Mouse (Mus musculus): ENCODE measurements around the gene Ovgp1.

DNA sequence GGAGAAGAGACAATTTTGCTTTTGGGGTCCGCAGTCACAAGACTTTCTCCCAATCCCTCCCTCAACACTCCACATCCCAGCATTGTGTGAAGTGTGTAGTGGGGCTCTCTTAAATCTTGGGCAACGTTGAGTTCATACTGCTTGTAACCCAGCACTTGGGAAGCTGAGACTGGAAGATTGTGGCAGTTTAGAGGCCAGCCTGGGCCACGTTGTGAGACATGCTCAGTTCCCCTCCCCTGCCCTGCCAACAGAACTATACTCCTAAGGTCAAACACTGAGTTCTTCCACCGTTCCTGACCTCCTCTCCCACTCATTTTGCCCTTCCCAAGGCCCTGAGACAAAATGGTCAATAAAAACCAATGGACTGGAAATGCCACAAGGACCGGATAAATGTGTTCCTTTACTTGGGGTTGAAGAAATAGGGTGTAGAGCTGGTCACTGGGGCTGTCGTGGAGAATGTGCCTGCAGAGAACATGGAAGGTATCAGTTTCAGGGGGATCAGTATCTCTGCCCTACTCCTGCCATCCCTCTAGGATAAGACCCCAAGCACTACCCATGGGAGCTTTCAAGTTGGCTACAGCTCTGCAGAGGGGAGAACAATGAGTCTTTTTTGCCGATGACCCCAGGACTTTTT, 45.8 kb upstream of the Ovgp1 start:
- TF ChIP-seq HCFC1 (IDR thresholded peaks at IDR 0.05; ENCODE audit: borderline replicate concordance, insufficient read depth, low read length) = no peak
- TF ChIP-seq ZNF384 (IDR thresholded peaks at IDR 0.05; ENCODE audit: low read depth, low read length) = no peak
- no peak for TF ChIP-seq MAFK (IDR thresholded peaks at IDR 0.05; ENCODE audit: insufficient read depth, low read depth, low read length)
- no peak for TF ChIP-seq CHD2 (IDR thresholded peaks at IDR 0.05; ENCODE audit: low read depth, low read length)
